Mouse (Mus musculus) lung, embryonic 15.5 days (tissue): ENCODE data around the gene Wasl. TPM values are rescaled to one million over a fixed set of nuclear protein-coding genes. Genes with fewer than 3 reads are reported as not detected.

Experiments
- ATAC-seq: fragments of 200-750 bp; cut with Nextera tagmentation; 2 replicates; pipeline ENCODE4 v1.8.0; 2017; ENCODE audit warnings: moderate number of reproducible peaks, borderline replicate concordance; ENCODE audit not compliant: low FRiP score, low TSS enrichment; ENCODE audit errors: extremely low read depth
- H3K27ac ChIP-seq: fragments of 300-500 bp; sonication (generic); 2 replicates; pipeline ENCODE4 v1.5.1; 2015; ENCODE audit warnings: moderate library complexity, mild to moderate bottlenecking, inconsistent platforms
- H3K27me3 ChIP-seq: fragments of 300-500 bp; sonication (generic); 2 replicates; pipeline ENCODE4 v1.6.1; 2015; ENCODE audit warnings: inconsistent platforms
- H3K36me3 ChIP-seq: fragments of 300-500 bp; sonication (generic); 2 replicates; pipeline ENCODE4 v1.6.1; 2015; ENCODE audit warnings: inconsistent platforms
- H3K4me1 ChIP-seq: fragments of 300-500 bp; sonication (generic); 2 replicates; pipeline ENCODE4 v1.6.1; 2015; ENCODE audit warnings: inconsistent platforms
- H3K4me2 ChIP-seq: fragments of 300-500 bp; sonication (generic); 2 replicates; pipeline ENCODE4 v1.6.1; 2015; ENCODE audit warnings: inconsistent platforms, mild to moderate bottlenecking, moderate library complexity
- H3K4me3 ChIP-seq: fragments of 300-500 bp; sonication (generic); 2 replicates; pipeline ENCODE4 v1.5.1; 2015; ENCODE audit warnings: mild to moderate bottlenecking, inconsistent platforms
- H3K9ac ChIP-seq: fragments of 300-500 bp; sonication (generic); 2 replicates; pipeline ENCODE4 v1.6.1; 2015; ENCODE audit warnings: inconsistent platforms
- H3K9me3 ChIP-seq: fragments of 300-500 bp; sonication (generic); 2 replicates; pipeline ENCODE4 v1.6.1; 2016; ENCODE audit warnings: inconsistent platforms
- WGBS: fragments of 180-500 bp; shearing (Covaris S2); methylation state at CpG from one replicate; pipeline ENCODE4 v1.1.7; 2015; 5-methylcytosine and 5-hydroxymethylcytosine counted together
- polyA plus RNA-seq: library from polyadenylated mRNA; unstranded; fragments of >200 nt; fragmentation: Nextera tagmentation; extraction: Ambion mirVana; gene quantifications from 2 replicates; pipeline ENCODE4 v1.2.1, GENCODE M21; 2015

Gene Wasl
- polyA plus RNA-seq, 1 experiment from 2014 or later = 68.5 TPM

DNA sequence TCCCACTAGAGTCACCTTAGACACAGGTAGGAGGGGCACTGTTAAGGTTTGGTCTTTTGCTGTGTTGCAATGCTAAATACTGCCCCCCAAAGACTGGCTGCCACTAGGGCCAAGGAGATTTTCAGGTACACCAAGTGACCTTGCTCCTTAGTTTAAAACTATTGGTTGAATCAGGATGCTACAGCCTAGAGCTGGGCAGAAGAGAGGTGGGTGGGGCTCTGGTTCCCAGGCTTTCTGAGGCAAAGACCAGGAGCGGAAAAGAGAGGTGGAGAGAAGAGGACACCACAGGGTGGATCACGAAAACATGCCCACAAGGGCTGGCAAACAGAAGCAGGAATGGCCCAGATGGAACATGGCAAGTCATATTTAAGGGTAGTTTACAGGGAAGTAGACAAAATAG is 22.6 kb downstream of the Wasl start:
- Histone ChIP-seq H3K9me3 (no peaks in the 10 kb centered on the region), H3K27ac (no peak overlapping the region), H3K27me3 (no peaks in the 10 kb centered on the region), H3K4me1 (no peaks in the 10 kb centered on the region), H3K36me3 (no peaks in the 10 kb centered on the region), H3K4me2 (no peak overlapping the region), H3K4me3 (no peak overlapping the region), H3K9ac (no peak overlapping the region)
- ATAC-seq = no peak
- WGBS = 92% methylated on average over 2 of the region's 2 CpGs

DNA sequence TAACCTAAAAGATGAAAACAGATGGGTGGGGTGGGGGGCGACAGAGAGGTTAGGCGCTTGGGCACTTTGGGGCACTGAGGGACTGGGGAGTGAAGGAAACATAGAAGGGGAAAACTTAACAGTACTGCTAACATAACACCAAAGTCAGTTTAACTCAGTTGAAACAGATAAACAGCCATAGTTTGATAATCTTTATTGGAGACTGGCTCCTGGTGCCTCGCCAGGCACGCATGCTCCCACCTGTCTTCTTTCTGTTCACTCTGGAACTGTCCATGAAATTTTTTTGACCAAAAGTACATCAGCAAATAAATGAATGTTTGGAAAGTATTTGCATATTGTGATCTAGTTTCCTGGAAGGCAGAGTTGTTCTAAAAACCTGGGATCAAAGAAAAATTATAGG is 23.5 kb downstream of the Wasl start:
- Histone ChIP-seq H3K9me3 (no peaks in the 10 kb centered on the region), H3K36me3 (no peaks in the 10 kb centered on the region), H3K4me3 (no peak overlapping the region), H3K27me3 (no peaks in the 10 kb centered on the region), H3K4me1 (no peaks in the 10 kb centered on the region), H3K9ac (no peak overlapping the region), H3K27ac (no peak overlapping the region), H3K4me2 (no peak overlapping the region)
- WGBS = 93% methylated on average over 4 of the region's 4 CpGs
- ATAC-seq = no peak

DNA sequence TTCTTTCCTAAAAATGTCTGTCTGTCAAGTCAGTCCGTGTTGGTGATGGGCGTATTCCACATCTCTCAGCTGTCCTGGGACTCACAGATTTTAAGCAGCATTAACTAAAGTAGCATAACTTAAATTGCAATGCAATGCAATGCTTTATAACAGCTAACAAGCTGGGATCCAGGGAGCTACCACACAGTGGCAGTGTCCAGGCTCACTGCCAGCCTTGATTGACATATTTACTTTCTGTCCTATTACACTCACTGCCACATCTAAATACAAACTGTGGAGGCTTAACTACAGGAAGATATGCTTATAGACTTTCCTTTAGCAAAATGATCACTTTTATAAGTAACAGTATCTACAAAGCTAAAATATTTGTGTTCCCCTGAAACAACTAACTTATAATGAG is 29.0 kb downstream of the Wasl start:
- Histone ChIP-seq H3K36me3 (peaks cover 9% of the 10 kb centered on the region), H3K27me3 (no peaks in the 10 kb centered on the region), H3K4me2 (no peak overlapping the region), H3K4me3 (no peak overlapping the region), H3K9me3 (no peaks in the 10 kb centered on the region), H3K27ac (no peak overlapping the region), H3K4me1 (peaks cover 2% of the 10 kb centered on the region; the same call in 1 of the 2 replicates), H3K9ac (no peak overlapping the region)
- ATAC-seq = no peak
- WGBS = 75% methylated on average over 2 of the region's 2 CpGs

DNA sequence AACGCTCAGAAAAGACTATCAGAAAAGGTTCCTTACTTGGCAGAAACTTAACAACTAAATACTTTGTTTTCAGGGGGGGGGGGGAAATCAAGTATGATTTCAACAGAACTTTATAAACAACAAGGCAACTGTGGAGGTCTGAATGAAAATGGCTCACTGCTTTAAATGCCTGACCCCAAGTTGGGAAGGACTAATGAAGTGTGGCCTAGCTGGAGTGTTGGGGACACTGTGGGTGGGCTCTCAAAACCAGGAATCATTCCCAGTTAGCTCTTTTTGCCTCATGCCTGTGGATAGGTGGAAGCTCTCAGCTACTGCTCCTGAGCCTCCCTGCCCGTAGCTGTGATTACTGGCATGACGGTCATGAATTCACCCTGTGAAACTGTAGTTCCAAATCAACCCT is 30.7 kb downstream of the Wasl start:
- no peak overlapping the region for H3K9ac ChIP-seq
- H3K27ac ChIP-seq = no peak overlapping the region
- H3K36me3 ChIP-seq = peaks cover 9% of the 10 kb centered on the region
- WGBS = 74% methylated on average over 3 of the region's 3 CpGs
- ATAC-seq = peak; percentile 72; the same call in 1 of the 2 replicates
- H3K4me2 ChIP-seq = no peak overlapping the region
- H3K9me3 ChIP-seq = no peaks in the 10 kb centered on the region
- H3K27me3 ChIP-seq = no peaks in the 10 kb centered on the region
- peaks cover 2% of the 10 kb centered on the region; the same call in 1 of the 2 replicates for H3K4me1 ChIP-seq
- H3K4me3 ChIP-seq = no peak overlapping the region

DNA sequence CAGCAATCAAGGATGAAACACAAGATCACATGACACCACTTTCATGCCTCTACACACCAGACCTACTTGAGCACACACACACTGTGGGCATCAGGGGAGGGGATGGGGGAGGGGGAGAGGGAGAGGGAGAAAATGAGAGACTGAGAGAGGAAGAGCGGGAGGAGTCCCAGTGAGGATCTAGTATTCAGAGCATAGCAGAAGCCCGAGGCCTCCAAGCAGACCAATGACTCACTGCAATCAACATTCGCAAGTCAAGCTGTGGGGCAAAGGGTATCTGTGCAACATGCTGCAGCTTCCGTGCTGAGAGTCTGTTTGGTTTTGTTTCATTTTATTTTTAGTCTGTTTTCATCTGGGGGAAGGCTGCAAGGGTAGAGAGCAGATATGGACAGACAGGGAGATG is 32.7 kb downstream of the Wasl start:
- Histone ChIP-seq H3K4me3 (no peak overlapping the region), H3K4me2 (no peak overlapping the region)
- 70% methylated on average over 4 of the region's 4 CpGs for WGBS

DNA sequence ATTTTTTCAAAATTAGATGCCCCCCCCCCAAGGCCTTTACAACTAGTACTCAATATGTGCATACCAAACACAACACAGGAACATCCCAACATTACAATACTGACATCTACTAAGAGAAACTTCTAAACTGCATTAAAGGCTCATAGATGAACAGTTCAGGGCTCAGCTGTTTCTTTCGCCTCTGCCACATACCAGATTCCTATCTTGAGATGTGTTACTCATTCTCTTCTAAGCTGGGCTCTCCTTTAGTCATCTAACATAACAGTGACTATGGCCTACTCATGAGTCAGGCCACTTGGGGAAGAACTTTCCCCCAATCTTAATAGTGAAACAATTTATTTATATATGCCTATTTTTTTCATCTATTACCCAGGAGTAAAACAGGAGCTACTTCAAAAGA is 36.3 kb downstream of the Wasl start:
- Histone ChIP-seq H3K4me1 (no peaks in the 10 kb centered on the region), H3K27ac (no peak overlapping the region), H3K9me3 (no peaks in the 10 kb centered on the region), H3K4me2 (no peak overlapping the region), H3K4me3 (no peak overlapping the region), H3K36me3 (peaks cover 22% of the 10 kb centered on the region), H3K27me3 (no peaks in the 10 kb centered on the region), H3K9ac (no peak overlapping the region)
- WGBS = 69% methylated on average over 1 of the region's 1 CpGs
- ATAC-seq = no peak

More for the DNA sequence above, 32.7 kb downstream of the Wasl start:
- Histone ChIP-seq H3K4me1 (peaks cover 2% of the 10 kb centered on the region; the same call in 1 of the 2 replicates), H3K9ac (no peak overlapping the region), H3K27ac (no peak overlapping the region), H3K36me3 (peaks cover 9% of the 10 kb centered on the region), H3K27me3 (no peaks in the 10 kb centered on the region), H3K9me3 (no peaks in the 10 kb centered on the region)
- no peak for ATAC-seq

DNA sequence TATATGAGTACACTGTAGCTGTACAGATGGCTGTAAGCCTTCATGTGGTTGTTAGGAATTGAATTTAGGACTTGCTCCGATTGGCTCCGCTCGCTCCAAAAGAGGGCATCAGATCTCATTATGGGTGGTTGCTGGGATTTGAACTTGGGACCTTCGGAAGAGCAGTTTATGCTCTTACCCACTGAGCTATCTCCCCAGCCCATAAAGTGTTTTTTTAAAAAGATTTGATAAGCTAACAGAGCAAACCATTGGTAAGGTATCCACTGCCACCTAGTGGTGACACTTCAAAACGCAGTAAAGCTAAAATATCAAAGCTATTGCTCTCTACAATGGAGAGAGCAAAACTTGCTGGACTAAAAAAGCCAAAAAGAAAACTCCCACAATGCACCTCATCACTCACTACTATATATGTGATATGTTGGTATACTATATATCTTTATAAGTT is 37.2 kb downstream of the Wasl start:
- WGBS = 63% methylated on average over 5 of the region's 5 CpGs
- Histone ChIP-seq H3K4me3 (no peak overlapping the region), H3K27ac (no peak overlapping the region), H3K27me3 (no peaks in the 10 kb centered on the region), H3K36me3 (peaks cover 15% of the 10 kb centered on the region; the same call in 1 of the 2 replicates), H3K4me2 (no peak overlapping the region), H3K9ac (no peak overlapping the region), H3K9me3 (no peaks in the 10 kb centered on the region), H3K4me1 (no peaks in the 10 kb centered on the region)
- ATAC-seq = peak; percentile 27; the same call in 1 of the 2 replicates

DNA sequence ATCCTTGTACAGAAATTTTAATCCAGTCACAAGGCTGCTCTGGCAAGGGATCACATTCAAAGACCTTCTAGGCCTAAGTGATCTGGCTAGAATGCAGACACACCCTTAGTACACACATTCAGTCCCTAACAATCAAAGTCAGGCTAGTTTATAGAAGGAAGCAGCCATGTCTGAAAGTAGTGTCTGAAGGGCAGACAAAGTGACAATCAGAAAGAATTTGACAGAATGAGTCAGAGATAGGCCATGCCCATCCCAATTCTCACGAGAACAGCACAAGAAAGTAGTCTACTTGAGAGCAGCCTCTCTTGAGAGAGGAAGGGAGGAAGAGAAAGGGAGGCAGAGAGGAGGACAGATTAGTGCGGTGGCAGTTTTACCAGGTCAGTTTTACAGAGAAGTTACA is 42.7 kb downstream of the Wasl start:
- Histone ChIP-seq H3K4me1 (no peaks in the 10 kb centered on the region), H3K36me3 (peaks cover 37% of the 10 kb centered on the region), H3K9ac (no peak overlapping the region), H3K9me3 (no peaks in the 10 kb centered on the region), H3K27me3 (no peaks in the 10 kb centered on the region), H3K4me3 (no peak overlapping the region), H3K27ac (no peak overlapping the region), H3K4me2 (no peak overlapping the region)
- 75% methylated on average over 2 of the region's 2 CpGs for WGBS
- no peak for ATAC-seq

DNA sequence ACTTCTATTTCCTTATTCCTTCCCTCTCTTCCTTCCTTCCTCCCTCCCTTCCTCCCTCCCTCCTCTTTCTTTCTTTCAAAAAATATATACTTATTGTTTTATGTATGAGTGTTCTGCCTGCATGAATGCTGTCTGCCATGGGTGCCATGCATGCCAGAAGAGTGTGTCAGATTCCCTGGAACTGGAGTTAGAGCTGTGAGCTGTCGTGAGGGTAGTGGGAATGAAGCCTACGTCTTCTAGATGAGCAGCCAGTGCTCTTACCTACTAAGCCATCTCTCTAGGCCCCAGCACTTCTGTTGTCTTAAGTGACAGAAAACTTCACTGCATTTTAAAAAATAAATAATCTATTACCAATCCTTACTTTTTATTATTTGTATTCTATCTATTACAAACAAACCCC is 43.9 kb downstream of the Wasl start:
- Histone ChIP-seq H3K9me3 (no peaks in the 10 kb centered on the region), H3K9ac (no peak overlapping the region), H3K27me3 (no peaks in the 10 kb centered on the region), H3K36me3 (peaks cover 41% of the 10 kb centered on the region), H3K4me3 (no peak overlapping the region), H3K4me1 (no peaks in the 10 kb centered on the region), H3K27ac (no peak overlapping the region), H3K4me2 (no peak overlapping the region)
- 71% methylated on average over 2 of the region's 2 CpGs for WGBS
- no peak for ATAC-seq

DNA sequence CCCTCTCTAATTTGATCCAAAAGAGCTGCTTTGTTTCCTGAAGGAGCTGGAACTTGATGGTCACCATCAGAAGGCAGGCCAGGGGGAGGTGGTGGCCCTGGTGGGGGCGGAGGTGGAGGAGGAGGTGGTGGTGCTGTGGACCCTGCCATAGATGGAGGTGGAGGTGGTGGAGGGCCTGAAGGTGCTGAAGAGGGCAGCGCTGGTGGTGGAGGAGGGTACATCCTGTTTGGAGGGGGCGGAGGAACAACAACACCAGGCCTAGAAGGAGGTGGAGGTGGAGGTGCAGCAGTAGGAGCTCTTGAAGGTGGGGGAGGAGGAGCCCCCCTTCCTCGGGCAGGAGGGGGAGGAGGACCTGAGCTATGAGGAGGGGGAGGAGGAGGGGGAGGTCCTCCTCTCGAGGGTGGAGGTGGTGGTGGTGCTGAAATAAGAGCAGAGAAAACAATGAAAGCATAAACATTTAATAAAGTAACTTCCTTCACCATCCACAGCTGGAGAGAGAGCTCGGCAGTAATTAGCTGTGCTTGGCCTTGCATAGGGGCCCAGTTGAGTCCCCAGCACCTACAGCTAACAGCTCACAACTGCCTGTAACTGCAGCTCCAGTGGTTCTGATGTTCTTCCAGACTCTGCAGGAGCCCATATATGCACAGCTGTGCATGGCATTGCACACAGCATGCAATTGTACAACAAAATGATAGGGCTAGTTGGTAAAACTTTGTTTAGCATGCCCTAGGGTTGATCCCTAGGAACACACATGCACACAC is 45.3 kb downstream of the Wasl start:
- WGBS = 49% methylated on average over 6 of the region's 6 CpGs
- peaks cover 43% of the 10 kb centered on the region for H3K36me3 ChIP-seq
- H3K4me3 ChIP-seq = no peak overlapping the region
- no peak overlapping the region for H3K27ac ChIP-seq
- ATAC-seq = peak; percentile 64
- no peaks in the 10 kb centered on the region for H3K4me1 ChIP-seq
- no peak overlapping the region for H3K9ac ChIP-seq
- H3K4me2 ChIP-seq = no peak overlapping the region
- no peaks in the 10 kb centered on the region for H3K27me3 ChIP-seq
- no peaks in the 10 kb centered on the region for H3K9me3 ChIP-seq

DNA sequence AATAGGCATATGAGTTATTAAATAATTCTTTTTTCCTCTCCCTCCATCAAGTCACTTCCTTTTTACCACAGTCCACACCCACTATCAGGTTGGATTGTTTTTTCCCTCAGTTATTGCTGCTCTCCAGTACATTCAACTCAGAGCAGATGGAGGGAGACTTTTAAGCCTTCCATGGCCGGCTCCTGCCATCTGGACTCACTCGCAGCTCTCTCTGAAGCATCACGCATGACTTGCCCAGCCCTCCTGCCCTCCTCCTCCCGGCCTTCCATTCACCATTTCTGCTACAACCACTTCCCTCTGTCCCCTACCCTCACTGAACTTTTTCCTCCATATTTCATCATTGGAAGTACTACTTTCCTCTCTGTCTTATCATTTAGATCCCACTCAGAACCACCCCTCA is 48.1 kb downstream of the Wasl start:
- no peak overlapping the region for H3K4me3 ChIP-seq
- H3K9ac ChIP-seq = no peak overlapping the region
- WGBS = 87% methylated on average over 4 of the region's 4 CpGs
- no peak overlapping the region for H3K27ac ChIP-seq
- H3K9me3 ChIP-seq = no peaks in the 10 kb centered on the region
- H3K36me3 ChIP-seq = peaks cover 45% of the 10 kb centered on the region
- no peak overlapping the region for H3K4me2 ChIP-seq
- ATAC-seq = no peak
- no peaks in the 10 kb centered on the region for H3K4me1 ChIP-seq
- no peaks in the 10 kb centered on the region for H3K27me3 ChIP-seq

DNA sequence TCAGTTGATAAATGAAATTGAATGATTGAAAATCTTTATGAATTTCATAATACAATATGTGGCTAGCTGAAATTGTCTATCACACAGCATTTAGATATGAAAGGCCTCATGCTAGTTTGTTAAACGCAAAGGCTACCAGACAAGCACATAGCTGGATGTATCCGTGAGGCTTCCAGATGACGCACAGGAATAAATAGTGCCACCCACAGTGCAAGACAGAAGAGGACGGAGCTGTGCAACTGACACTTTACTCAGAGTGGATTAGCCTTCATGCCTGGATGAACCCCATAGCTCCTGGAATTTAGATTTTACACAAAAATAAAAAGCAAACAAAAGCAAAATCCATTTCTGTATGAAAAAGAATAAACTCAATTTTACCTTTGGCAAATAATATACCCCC is 50.9 kb downstream of the Wasl start:
- Histone ChIP-seq H3K27ac (no peak overlapping the region), H3K27me3 (no peaks in the 10 kb centered on the region), H3K9me3 (no peaks in the 10 kb centered on the region), H3K4me3 (no peak overlapping the region), H3K4me2 (no peak overlapping the region), H3K9ac (no peak overlapping the region), H3K36me3 (peaks cover 37% of the 10 kb centered on the region), H3K4me1 (no peaks in the 10 kb centered on the region)
- 85% methylated on average over 4 of the region's 4 CpGs for WGBS
- ATAC-seq = no peak
